17 mouse cellular contexts compared by ENCODE assay signal in genomic region chr2:21182811-21183210, GRCm38 (mm10). TPM values are rescaled to one million over a fixed set of nuclear protein-coding genes. Genes with fewer than 3 reads are reported as not detected.
DNase-seq lines count a peak whose midpoint lies in the region; ATAC-seq and TF ChIP-seq lines count a peak whose summit lies in the region.
"Had no signal": no experiment of that assay in that cellular context is flagged by ENCODE, and none has a peak within 500 bp of the region (broad histone marks: within the 10 kb centered on the region; RNA-seq: fewer than 3 reads in every experiment).

No protein-coding gene starts in this region.

- no peak overlapping the region for H3K4me3 ChIP-seq in gastrocnemius, adult 2 months
- no peak overlapping the region for H3K4me3 ChIP-seq in liver, embryonic 11.5 days (ENCODE audit: low read depth, low read length)
- H3K4me3 ChIP-seq: embryonic facial prominence, embryonic 12.5 days; heart, embryonic 15.5 days; intestine, embryonic 15.5 days; limb, embryonic 12.5 days; megakaryocyte, embryonic 14.5 days had no signal

- no peaks in the 10 kb centered on the region for H3K4me1 ChIP-seq in liver, embryonic 11.5 days (replicated peaks; ENCODE audit: control insufficient read depth, insufficient read depth, low read length)
- H3K4me1 ChIP-seq: embryonic facial prominence, embryonic 12.5 days; heart, embryonic 15.5 days; intestine, embryonic 15.5 days; limb, embryonic 12.5 days had no signal

- no peaks in the 10 kb centered on the region for H3K36me3 ChIP-seq in liver, embryonic 11.5 days (ENCODE audit: control insufficient read depth, insufficient read depth, low read length)
- H3K36me3 ChIP-seq: embryonic facial prominence, embryonic 12.5 days; heart, embryonic 15.5 days; intestine, embryonic 15.5 days; limb, embryonic 12.5 days had no signal

- intact Hi-C loops in gastrocnemius, adult 2 months (cut with DNase I): no loop called here
- intact Hi-C loops in gastrocnemius, postnatal 14 days (cut with DNase I; ENCODE audit: low total_unique reads): no loop called here

- DNase-seq in gastrocnemius, adult 2 months: peak; percentile 49
- no peak for DNase-seq in gastrocnemius, postnatal 4 days (ENCODE audit: low spot score in 2 of 2)
- DNase-seq in 3134 (ENCODE audit: extremely low read depth, insufficient read length, low spot score): peak; percentile 37
- DNase-seq in gastrocnemius, postnatal 14 days: peak; percentile 25
- peak; percentile 43 for DNase-seq in lung, postnatal 10 days
- DNase-seq in adrenal gland, postnatal 36 days: no peak
- DNase-seq in liver, embryonic 11.5 days (ENCODE audit: low spot score): no peak
- no peak for DNase-seq in cerebellum, adult 11 months
- DNase-seq: adrenal gland, postnatal 14 days; B cell, adult 2 months; cerebellum, adult 18-20 months had no signal

- no peak overlapping the region for H3K4me2 ChIP-seq in liver, embryonic 11.5 days
- H3K4me2 ChIP-seq: embryonic facial prominence, embryonic 12.5 days; heart, embryonic 15.5 days; intestine, embryonic 15.5 days; limb, embryonic 12.5 days had no signal

- ATAC-seq in liver, embryonic 11.5 days (replicated peaks; ENCODE audit: low FRiP score): no peak
- ATAC-seq: forebrain, embryonic 16.5 days; intestine, embryonic 15.5 days had no signal

- no peaks in the 10 kb centered on the region for H3K9me3 ChIP-seq in liver, embryonic 11.5 days (ENCODE audit: control insufficient read depth, low read length)
- H3K9me3 ChIP-seq: embryonic facial prominence, embryonic 12.5 days; heart, embryonic 15.5 days; intestine, embryonic 15.5 days; limb, embryonic 12.5 days; megakaryocyte, embryonic 14.5 days had no signal

- WGBS in liver, embryonic 11.5 days: 41% methylated on average over 1 of the region's 1 CpGs

- H3K9ac ChIP-seq in liver, embryonic 11.5 days (ENCODE audit: low read depth, low read length): no peak overlapping the region
- H3K9ac ChIP-seq: embryonic facial prominence, embryonic 12.5 days; heart, embryonic 15.5 days; intestine, embryonic 15.5 days; limb, embryonic 12.5 days had no signal

- no peak overlapping the region for H3K27ac ChIP-seq in gastrocnemius, adult 2 months
- no peak overlapping the region for H3K27ac ChIP-seq in liver, embryonic 11.5 days (ENCODE audit: low read depth, low read length)
- H3K27ac ChIP-seq: embryonic facial prominence, embryonic 12.5 days; heart, embryonic 15.5 days; intestine, embryonic 15.5 days; limb, embryonic 12.5 days had no signal

- H3K27me3 ChIP-seq in liver, embryonic 11.5 days (replicated peaks; ENCODE audit: control insufficient read depth, insufficient read depth, low read length): no peaks in the 10 kb centered on the region
- H3K27me3 ChIP-seq: embryonic facial prominence, embryonic 12.5 days; heart, embryonic 15.5 days; intestine, embryonic 15.5 days; megakaryocyte, embryonic 14.5 days had no signal

- no peak for TF ChIP-seq CTCF in gastrocnemius, adult 2 months (IDR thresholded peaks at IDR 0.05)

RNA-seq across cellular contexts. Expression of gene Enkur, which starts 22.4 kb away (rescaled TPM):
- under 1 TPM; 0.20 to 0.87 TPM for total RNA-seq in gastrocnemius, adult 2 months (2021)
- 1 to 10 TPM; 6.5 to 7.9 TPM for total RNA-seq in gastrocnemius, postnatal 4 days (2021)
- total RNA-seq in gastrocnemius, postnatal 14 days (2021): 1 to 10 TPM; 3.8 to 3.9 TPM
- under 1 TPM; 0.63 TPM for total RNA-seq in adrenal gland, postnatal 36 days (2021)
- polyA plus RNA-seq in liver, embryonic 11.5 days (2014; fragmentation: Nextera tagmentation; extraction: Ambion mirVana): 0.16 and 0.27 TPM in 2 replicates
- polyA plus RNA-seq: limb, embryonic 12.5 days had no signal

RNA-seq across cellular contexts. Expression of gene Thnsl1, which starts 22.7 kb away (rescaled TPM):
- total RNA-seq in gastrocnemius, adult 2 months (2021): 1 to 10 TPM; 2.6 to 3.7 TPM
- total RNA-seq in gastrocnemius, postnatal 4 days (2021): 1 to 10 TPM; 4.5 to 5.7 TPM
- 1 to 10 TPM; 2.3 to 3.5 TPM for total RNA-seq in gastrocnemius, postnatal 14 days (2021)
- 1 to 10 TPM; 4.6 to 8.9 TPM for total RNA-seq in adrenal gland, postnatal 36 days (2021)
- 4.0 and 6.0 TPM in 2 replicates for polyA plus RNA-seq in liver, embryonic 11.5 days (2014; fragmentation: Nextera tagmentation; extraction: Ambion mirVana)

Comparison
In these comparisons a context has a peak if more than half of its experiments do, and no peak if none do; other contexts are left out.
1. DNase-seq: peak in gastrocnemius, adult 2 months (single experiment), 3134 (single experiment), gastrocnemius, postnatal 14 days (single experiment) and lung, postnatal 10 days (single experiment); none in gastrocnemius, postnatal 4 days (0 of 2), adrenal gland, postnatal 36 days (0 of 2), liver, embryonic 11.5 days (single experiment) and cerebellum, adult 11 months (single experiment).